Mouse (Mus musculus) ES-E14 (cell line): ENCODE results near the gene Sh2d6.

ENCODE experiments used
- CHD2 ChIP-seq: IDR thresholded peaks from 2 replicates; pipeline ENCODE4 v1.6.1; 2014; ENCODE audit warnings: mild to moderate bottlenecking, low read depth, low read length, inconsistent platforms
- HCFC1 ChIP-seq: IDR thresholded peaks from 2 replicates; pipeline ENCODE4 v1.6.1; 2012; ENCODE audit warnings: low read length, inconsistent platforms, borderline replicate concordance; ENCODE audit not compliant: insufficient read depth
- MAFK ChIP-seq: IDR thresholded peaks from 2 replicates; pipeline ENCODE4 v1.6.1; 2014; ENCODE audit warnings: mild to moderate bottlenecking, low read depth, low read length, inconsistent platforms; ENCODE audit not compliant: insufficient read depth
- ZC3H11A ChIP-seq: IDR thresholded peaks from 2 replicates; pipeline ENCODE4 v1.6.1; 2012; ENCODE audit warnings: low read depth, mild to moderate bottlenecking, inconsistent platforms, low read length, borderline replicate concordance
- ZNF384 ChIP-seq: IDR thresholded peaks from 2 replicates; pipeline ENCODE4 v1.6.1; 2012; ENCODE audit warnings: low read depth, low read length, inconsistent platforms

DNA sequence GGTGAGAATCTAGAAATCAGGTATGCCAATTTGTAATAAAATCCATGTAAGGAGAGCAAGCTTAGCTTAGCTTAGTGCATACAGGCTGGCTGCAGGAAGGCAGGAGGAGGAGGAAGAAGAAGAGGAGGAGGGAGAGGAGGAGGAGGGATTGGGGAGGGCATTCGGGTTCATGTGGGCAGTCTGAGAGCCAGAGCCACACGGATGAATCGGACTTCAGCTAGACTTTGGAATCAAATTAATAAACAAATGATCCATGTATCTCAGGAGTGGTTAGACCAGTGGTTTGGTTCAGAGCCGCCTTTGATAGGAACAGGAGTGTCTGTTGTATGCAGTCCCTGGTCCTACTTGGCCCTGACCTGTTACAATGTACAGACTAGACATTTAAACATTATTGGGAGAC, 36.6 kb downstream of the Sh2d6 start:
- TF ChIP-seq CHD2 = no peak
- TF ChIP-seq MAFK = no peak
- no peak for TF ChIP-seq HCFC1
- no peak for TF ChIP-seq ZC3H11A
- no peak for TF ChIP-seq ZNF384
